Mouse (Mus musculus) ES-Bruce4 (cell line): ENCODE data around the gene Galnt6.

Experiments used
- CTCF ChIP-seq: IDR thresholded peaks from one replicate; pipeline ENCODE4 v1.8.1; 2011; ENCODE audit warnings: low read depth, low read length
- POLR2A ChIP-seq: IDR thresholded peaks from one replicate; pipeline ENCODE4 v1.8.1; 2011; ENCODE audit warnings: low read length; ENCODE audit not compliant: insufficient read depth

DNA sequence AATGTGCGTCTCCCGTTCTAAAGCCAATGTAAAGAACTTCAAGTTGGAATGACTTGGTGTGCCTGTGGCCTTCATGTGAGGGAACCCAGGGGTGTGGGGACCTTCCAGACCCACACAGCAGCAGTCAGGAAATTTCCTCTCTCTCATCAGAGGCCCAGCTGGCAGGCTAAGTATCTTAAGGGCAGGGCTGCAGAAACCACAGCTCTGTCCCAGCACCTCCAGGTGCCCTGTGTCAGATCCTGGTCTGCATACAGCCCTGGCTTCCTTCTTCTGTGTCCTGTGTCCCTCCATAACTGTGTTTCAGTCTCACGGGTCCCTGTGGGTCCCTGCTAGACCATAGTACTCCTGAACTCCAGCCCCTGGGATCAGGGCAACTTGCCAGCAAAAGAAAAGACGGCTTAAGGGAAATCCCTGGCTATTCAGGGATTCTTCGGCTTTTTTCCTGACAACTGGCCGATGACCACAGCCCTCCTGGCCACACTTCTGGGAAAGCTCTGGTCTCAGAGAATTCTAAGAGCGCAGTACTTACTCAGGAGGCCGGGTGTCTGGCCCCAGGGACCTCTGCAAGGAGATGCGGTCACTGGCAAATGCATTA lies 13.7 kb downstream of the Galnt6 start:
- no peak for TF ChIP-seq CTCF
- TF ChIP-seq POLR2A: no peak
